Mouse (Mus musculus) kidney, postnatal 25 days (tissue): Measurements from ENCODE around the gene Trio.

Experiments used
- DNase-seq, 2 experiments: peaks; one replicate each; pipeline ENCODE4 v3.0.0; 2021; ENCODE audit warnings: mixed read lengths in 2 of 2

Gene Trio

GRCm38 (mm10) chr15:27919540-27919939, 106.1 kb downstream of the Trio start:
- peak in 1 of 2 experiments; percentile 68 for DNase-seq

GRCm38 (mm10) chr15:27918798-27919197, 106.8 kb downstream of the Trio start:
- DNase-seq, result no peak

GRCm38 (mm10) chr15:27916204-27916603, 109.4 kb downstream of the Trio start:
- DNase-seq, result no peak

- DNase-seq, result no peak
These were observed 112.6 kb downstream of the Trio start for GRCm38 (mm10) chr15:27913013-27913412.

- DNase-seq, result no peak
These were observed 114.5 kb downstream of the Trio start for GRCm38 (mm10) chr15:27911196-27911595.

GRCm38 (mm10) chr15:27910179-27910578, 115.5 kb downstream of the Trio start:
- DNase-seq, result no peak

GRCm38 (mm10) chr15:27907649-27908048, 118.0 kb downstream of the Trio start:
- DNase-seq, result no peak

GRCm38 (mm10) chr15:27906409-27906808, 119.2 kb downstream of the Trio start:
- DNase-seq, result no peak

GRCm38 (mm10) chr15:27905341-27905740, 120.3 kb downstream of the Trio start:
- DNase-seq, result peak; percentile 46 to 74

- DNase-seq, result no peak
These were observed 121.2 kb downstream of the Trio start for GRCm38 (mm10) chr15:27904346-27905005.

GRCm38 (mm10) chr15:27901200-27901599, 124.4 kb downstream of the Trio start:
- no peak for DNase-seq

GRCm38 (mm10) chr15:27898795-27899406, 126.7 kb downstream of the Trio start:
- peak in 1 of 2 experiments; percentile 36 for DNase-seq

GRCm38 (mm10) chr15:27894112-27894511, 131.5 kb downstream of the Trio start:
- DNase-seq, result no peak

- no peak for DNase-seq
These were observed 133.6 kb downstream of the Trio start for GRCm38 (mm10) chr15:27892029-27892428.

GRCm38 (mm10) chr15:27890666-27891065, 135.0 kb downstream of the Trio start:
- no peak for DNase-seq

GRCm38 (mm10) chr15:27888153-27888552, 137.5 kb downstream of the Trio start:
- no peak for DNase-seq

GRCm38 (mm10) chr15:27886992-27887391, 138.7 kb downstream of the Trio start:
- DNase-seq, result no peak

GRCm38 (mm10) chr15:27884347-27885250, 141.0 kb downstream of the Trio start:
- peak; percentile 79 to 92 for DNase-seq

- DNase-seq, result no peak
These were observed 141.8 kb downstream of the Trio start for GRCm38 (mm10) chr15:27883881-27884280.

- no peak for DNase-seq
These were observed 142.8 kb downstream of the Trio start for GRCm38 (mm10) chr15:27882898-27883297.

- DNase-seq, result peak; percentile 52 to 66
These were observed 147.8 kb downstream of the Trio start for GRCm38 (mm10) chr15:27877831-27878230.

GRCm38 (mm10) chr15:27876327-27876726, 149.3 kb downstream of the Trio start:
- DNase-seq, result peak; percentile 28 to 62

GRCm38 (mm10) chr15:27875753-27876152, 149.9 kb downstream of the Trio start:
- DNase-seq, result no peak
